27 mouse cellular contexts compared by ENCODE assay signal in the genomic region with DNA sequence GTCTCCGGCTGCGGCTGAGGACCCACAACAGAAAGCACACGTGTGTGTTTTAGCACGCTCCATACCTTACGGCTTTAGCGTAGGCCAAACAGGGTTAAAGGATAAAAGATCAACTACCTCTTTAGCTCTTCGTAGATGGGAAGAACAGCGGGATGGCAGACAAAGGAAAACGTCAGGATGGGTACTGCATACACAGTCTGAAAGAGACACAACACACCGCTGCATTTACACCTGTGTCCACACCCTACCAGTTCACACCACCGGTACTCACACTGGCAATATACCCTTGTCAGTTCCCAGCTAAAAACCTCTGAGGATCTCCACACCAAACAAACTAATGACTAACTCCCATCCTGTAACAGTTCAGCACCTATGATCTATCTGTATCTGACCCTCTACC. TPM values are rescaled to one million over a fixed set of nuclear protein-coding genes. Genes with fewer than 3 reads are reported as not detected.
DNase-seq lines count a peak whose midpoint lies in the region; ATAC-seq and TF ChIP-seq lines count a peak whose summit lies in the region.
"Had no signal": no experiment of that assay in that cellular context is flagged by ENCODE, and none has a peak within 500 bp of the region (broad histone marks: within the 10 kb centered on the region; RNA-seq: fewer than 3 reads in every experiment).

No protein-coding gene starts in this region.

- no peak overlapping the region for H3K4me2 ChIP-seq in heart, postnatal 0 days (ENCODE audit: low read depth, low read length)
- H3K4me2 ChIP-seq: embryonic facial prominence, embryonic 15.5 days; heart, embryonic 12.5 days; hindbrain, embryonic 12.5 days; hindbrain, embryonic 15.5 days had no signal

- no peak for ATAC-seq in heart, postnatal 0 days (ENCODE audit: insufficient read depth, low read depth)
- ATAC-seq in megakaryocyte, adult 5-6 weeks (ENCODE audit: poor library complexity, severe bottlenecking): no peak
- ATAC-seq: activated CD4-positive, CD25-positive, alpha-beta regulatory T cell, adult 4 months; forebrain, embryonic 14.5 days; forebrain, postnatal 0 days; intestine, postnatal 0 days had no signal

- H3K9ac ChIP-seq in heart, adult 2 months (ENCODE audit: low read depth, low read length): no peak overlapping the region
- 0 out of 2 replicates have a peak overlapping the region, but pooled peaks have one; percentile 99 for H3K9ac ChIP-seq in heart, postnatal 0 days (replicated peaks; ENCODE audit: low read depth, low read length)
- no peak overlapping the region for H3K9ac ChIP-seq in ES-Bruce4 (ENCODE audit: low read depth, poor library complexity, severe bottlenecking)
- H3K9ac ChIP-seq: embryonic facial prominence, embryonic 15.5 days; forebrain, postnatal 0 days; hindbrain, embryonic 12.5 days; hindbrain, embryonic 15.5 days had no signal

- H3K4me1 ChIP-seq in heart, adult 2 months (ENCODE audit: control insufficient read depth, insufficient read depth, low read length): peaks cover 6% of the 10 kb centered on the region
- H3K4me1 ChIP-seq in heart, postnatal 0 days (ENCODE audit: control insufficient read depth, insufficient read depth): peaks cover 16% of the 10 kb centered on the region
- no peaks in the 10 kb centered on the region for H3K4me1 ChIP-seq in ES-Bruce4 (ENCODE audit: control insufficient read depth, insufficient read depth, low read length)

- H3K9me3 ChIP-seq in heart, postnatal 0 days (replicated peaks; ENCODE audit: control insufficient read depth, low read length): no peaks in the 10 kb centered on the region
- H3K9me3 ChIP-seq in ES-Bruce4 (replicated peaks; ENCODE audit: control insufficient read depth, insufficient read depth, low read length, poor library complexity, severe bottlenecking): no peaks in the 10 kb centered on the region
- H3K9me3 ChIP-seq: embryonic facial prominence, embryonic 15.5 days; heart, embryonic 12.5 days; hindbrain, embryonic 12.5 days; hindbrain, embryonic 15.5 days had no signal

- TF ChIP-seq POLR2A in heart, adult 2 months (IDR thresholded peaks at IDR 0.05; ENCODE audit: insufficient read depth, low read depth, low read length): 0 out of 2 replicates have a peak, but pooled peaks have one; percentile 29
- TF ChIP-seq POLR2A in ES-Bruce4 (IDR thresholded peaks at IDR 0.05; ENCODE audit: insufficient read depth, low read length): no peak

- H3K27ac ChIP-seq in heart, adult 2 months: no peak overlapping the region; the same call in 1 of the 2 replicates
- 0 out of 2 replicates have a peak overlapping the region, but pooled peaks have one; percentile 99 for H3K27ac ChIP-seq in heart, postnatal 0 days (ENCODE audit: low read depth)
- H3K27ac ChIP-seq in ES-Bruce4 (ENCODE audit: insufficient read depth, low read length): peak overlapping the region; percentile 15; the same call in 1 of the 2 replicates
- H3K27ac ChIP-seq: gastrocnemius, adult 2 months; hindbrain, embryonic 12.5 days; hindbrain, embryonic 15.5 days had no signal

- no peak for TF ChIP-seq CTCF in heart, adult 2 months (IDR thresholded peaks at IDR 0.05)
- TF ChIP-seq CTCF in heart, postnatal 0 days (IDR thresholded peaks at IDR 0.05; ENCODE audit: low read depth): no peak
- no peak for TF ChIP-seq CTCF in ES-Bruce4 (IDR thresholded peaks at IDR 0.05; ENCODE audit: low read depth, low read length)

- no peaks in the 10 kb centered on the region for H3K27me3 ChIP-seq in heart, adult 2 months (ENCODE audit: control insufficient read depth, insufficient read depth, low read length)
- no peaks in the 10 kb centered on the region for H3K27me3 ChIP-seq in heart, postnatal 0 days (ENCODE audit: control insufficient read depth, insufficient read depth, low read length)
- H3K27me3 ChIP-seq in ES-Bruce4 (ENCODE audit: control insufficient read depth, insufficient read depth, low read length, poor library complexity, severe bottlenecking): no peaks in the 10 kb centered on the region
- H3K27me3 ChIP-seq: embryonic facial prominence, embryonic 15.5 days; heart, embryonic 12.5 days; hindbrain, embryonic 12.5 days; hindbrain, embryonic 15.5 days had no signal

- no peaks in the 10 kb centered on the region for H3K79me2 ChIP-seq in heart, adult 2 months (replicated peaks; ENCODE audit: control insufficient read depth, insufficient read depth, low read length)

- no peak for DNase-seq in heart, adult 2 months
- DNase-seq in heart, postnatal 36 days: no peak
- no peak for DNase-seq in heart, postnatal 0 days (ENCODE audit: low spot score)
- no peak for DNase-seq in heart, adult 18-20 months
- peak; percentile 12 for DNase-seq in 416B (ENCODE audit: low read depth)
- DNase-seq in B cell, adult 2 months: no peak
- DNase-seq: adrenal gland, adult 8-10 months; adrenal gland, postnatal 25 days; cerebellum, adult 11-12 months; cerebellum, adult 8-10 months; cerebellum, postnatal 10 days; cerebellum, postnatal 36 days; embryo, embryonic 11 days; forebrain, postnatal 0 days; gastrocnemius, adult 2 months; gastrocnemius, postnatal 14 days; heart, postnatal 10 days; kidney, adult 2 months had no signal

- H3K4me3 ChIP-seq in heart, adult 2 months: no peak overlapping the region
- no peak overlapping the region for H3K4me3 ChIP-seq in heart, postnatal 0 days (ENCODE audit: low read depth, low read length)
- no peak overlapping the region for H3K4me3 ChIP-seq in ES-Bruce4 (ENCODE audit: low read depth, low read length)
- H3K4me3 ChIP-seq: embryonic facial prominence, embryonic 15.5 days; gastrocnemius, adult 2 months; heart, embryonic 12.5 days; hindbrain, embryonic 12.5 days; hindbrain, embryonic 15.5 days had no signal

- WGBS in heart, adult 2 months: 76% methylated on average over 11 of the region's 11 CpGs
- WGBS in heart, postnatal 0 days: 88% methylated on average over 11 of the region's 11 CpGs

- TF ChIP-seq EP300 in heart, adult 2 months (IDR thresholded peaks at IDR 0.05; ENCODE audit: insufficient read depth, low read depth, low read length): no peak
- no peak for TF ChIP-seq EP300 in heart, postnatal 0 days (IDR thresholded peaks at IDR 0.05; ENCODE audit: low read depth)
- no peak for TF ChIP-seq EP300 in ES-Bruce4 (IDR thresholded peaks at IDR 0.05; ENCODE audit: insufficient read depth, low read depth, low read length)

- intact Hi-C loops in heart, adult 2 months (cut with DNase I): loop anchor here (10.0 kb wide), 1 partner anchor 492 kb away; no protein-coding TSS in a partner anchor
- intact Hi-C loops in heart, postnatal 36 days (cut with DNase I): loop anchor here (10.0 kb wide), 1 partner anchor 408 kb away; a partner anchor contains a TSS

- H3K36me3 ChIP-seq in heart, adult 2 months (ENCODE audit: control insufficient read depth, insufficient read depth, low read length): peaks cover 72% of the 10 kb centered on the region
- peaks cover 94% of the 10 kb centered on the region for H3K36me3 ChIP-seq in heart, postnatal 0 days (replicated peaks; ENCODE audit: control insufficient read depth, insufficient read depth, low read length)
- peaks cover 95% of the 10 kb centered on the region for H3K36me3 ChIP-seq in ES-Bruce4 (ENCODE audit: control insufficient read depth, insufficient read depth, low read length, poor library complexity, severe bottlenecking)

RNA-seq across cellular contexts. Expression of a gene that starts 7.1 kb away (rescaled TPM):
- total RNA-seq in heart, adult 2 months (2021): 100 to 1,000 TPM; 149 to 209 TPM
- 59.3 and 109 TPM in 2 replicates for polyA plus RNA-seq in heart, adult 2 months (2012; rRNA removed)
- 100 to 1,000 TPM; 173 to 251 TPM for total RNA-seq in heart, postnatal 36 days (2021)
- 225 and 263 TPM in 2 replicates for total RNA-seq in heart, postnatal 0 days (2014; rRNA removed; ENCODE audit: low replicate concordance)
- polyA plus RNA-seq in heart, postnatal 0 days (2015; fragmentation: Nextera tagmentation; extraction: Ambion mirVana): 130 and 144 TPM in 2 replicates
- 100 to 1,000 TPM; 194 to 206 TPM for total RNA-seq in heart, adult 18-20 months (2021)
- polyA plus RNA-seq in ES-Bruce4 (2011; ENCODE audit: insufficient read depth, insufficient read length, low read depth, missing spikeins): 158 and 161 TPM in 2 replicates
- 125 and 137 TPM in 2 replicates for total RNA-seq in megakaryocyte, adult 5-6 weeks (2015)
- 63.8 and 68.3 TPM in 2 replicates for total RNA-seq in megakaryocyte, adult 5-6 weeks (2017)

RNA-seq across cellular contexts. Expression of a gene that starts 49.7 kb away (rescaled TPM):
- total RNA-seq in heart, adult 2 months (2021): 10 to 100 TPM; 11.8 to 12.8 TPM
- polyA plus RNA-seq in heart, adult 2 months (2012; rRNA removed): 12.7 and 14.2 TPM in 2 replicates
- 10 to 100 TPM; 11.2 to 20.3 TPM for total RNA-seq in heart, postnatal 36 days (2021)
- 52.4 and 57.8 TPM in 2 replicates for total RNA-seq in heart, postnatal 0 days (2014; rRNA removed; ENCODE audit: low replicate concordance)
- polyA plus RNA-seq in heart, postnatal 0 days (2015; fragmentation: Nextera tagmentation; extraction: Ambion mirVana): 43.6 and 56.7 TPM in 2 replicates
- 10 to 100 TPM in 1 of 2 experiments, 1 to 10 TPM in 1; 5.9 to 13.3 TPM for total RNA-seq in heart, adult 18-20 months (2021)
- 88.4 and 90.3 TPM in 2 replicates for polyA plus RNA-seq in ES-Bruce4 (2011; ENCODE audit: insufficient read depth, insufficient read length, low read depth, missing spikeins)
- total RNA-seq in megakaryocyte, adult 5-6 weeks (2015): 58.7 and 69.9 TPM in 2 replicates
- total RNA-seq in megakaryocyte, adult 5-6 weeks (2017): 43.8 and 48.4 TPM in 2 replicates
